Mouse (Mus musculus): ENCODE data around the gene Slc17a5.

The Slc17a5 gene

DNA sequence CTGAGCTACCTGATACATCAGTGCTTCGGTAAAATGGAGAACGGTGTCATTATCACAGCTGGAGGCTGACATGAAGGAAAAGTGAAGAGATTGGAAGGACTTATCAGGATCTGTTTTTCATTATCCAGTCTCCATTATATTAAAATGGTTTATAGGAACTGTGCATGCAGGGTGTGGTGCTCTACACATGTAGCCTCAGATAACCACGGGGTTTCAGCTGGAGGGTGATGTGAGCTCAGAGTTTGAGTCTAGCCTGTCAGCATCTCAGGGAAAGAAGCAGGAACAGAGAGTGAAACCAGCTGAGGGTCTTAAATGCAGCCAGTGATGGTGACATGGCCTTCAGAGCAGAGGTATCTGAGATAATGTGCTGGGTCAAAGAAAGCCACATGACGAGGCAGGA, 28.4 kb downstream of the Slc17a5 start:
- no peak for DNase-seq (ENCODE audit: low read depth, low spot score)

- no peak for DNase-seq (ENCODE audit: low read depth, low spot score)
Measured at GRCm38 (mm10) chr9:78558586-78559214, 29.1 kb downstream of the Slc17a5 start.

DNA sequence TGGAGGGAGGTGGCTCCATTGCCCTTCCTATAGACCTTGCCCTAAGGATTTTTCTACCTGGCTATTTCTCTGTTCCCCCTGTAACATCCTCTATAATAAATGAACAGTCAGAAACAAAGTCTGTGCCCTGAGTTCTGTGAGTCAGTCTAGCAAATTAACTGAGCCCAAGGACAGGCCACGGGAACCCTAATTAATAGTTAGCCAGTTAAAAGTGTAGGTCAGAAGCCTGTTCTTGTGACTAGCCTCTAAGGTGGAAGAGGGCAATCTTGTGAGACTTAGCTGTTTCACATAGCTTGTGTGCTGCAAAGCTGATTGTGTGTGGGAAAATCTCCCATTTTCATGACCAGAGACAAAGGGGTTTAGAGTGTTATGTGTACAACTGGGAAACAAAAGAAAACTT, 30.8 kb downstream of the Slc17a5 start:
- DNase-seq (ENCODE audit: low read depth, low spot score): no peak

- peak; percentile 71 for DNase-seq (ENCODE audit: low read depth, low spot score)
Measured at GRCm38 (mm10) chr9:78552984-78553383, 34.9 kb downstream of the Slc17a5 start.

GRCm38 (mm10) chr9:78551761-78552160, 36.1 kb downstream of the Slc17a5 start:
- DNase-seq (ENCODE audit: low read depth, low spot score): no peak

DNA sequence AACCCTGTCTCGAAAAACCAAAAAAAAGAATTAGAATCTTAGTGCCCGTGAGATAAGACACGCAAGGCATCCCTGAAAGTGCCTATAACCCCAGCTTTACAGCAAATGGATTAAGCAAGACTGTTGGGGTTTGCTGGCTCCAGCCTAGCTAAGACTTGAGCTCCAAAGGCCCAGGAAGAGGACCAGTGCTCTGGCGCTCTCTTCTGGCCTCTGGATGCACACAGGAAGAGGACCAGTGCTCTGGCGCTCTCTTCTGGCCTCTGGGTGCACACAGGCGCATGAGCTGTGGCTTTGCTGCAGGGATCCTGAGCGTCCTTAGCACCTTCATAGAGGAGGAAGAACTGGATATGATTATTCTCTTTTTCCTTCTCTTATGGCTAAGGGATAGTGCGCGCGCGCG, 40.1 kb downstream of the Slc17a5 start:
- DNase-seq (ENCODE audit: low read depth, low spot score): no peak

DNA sequence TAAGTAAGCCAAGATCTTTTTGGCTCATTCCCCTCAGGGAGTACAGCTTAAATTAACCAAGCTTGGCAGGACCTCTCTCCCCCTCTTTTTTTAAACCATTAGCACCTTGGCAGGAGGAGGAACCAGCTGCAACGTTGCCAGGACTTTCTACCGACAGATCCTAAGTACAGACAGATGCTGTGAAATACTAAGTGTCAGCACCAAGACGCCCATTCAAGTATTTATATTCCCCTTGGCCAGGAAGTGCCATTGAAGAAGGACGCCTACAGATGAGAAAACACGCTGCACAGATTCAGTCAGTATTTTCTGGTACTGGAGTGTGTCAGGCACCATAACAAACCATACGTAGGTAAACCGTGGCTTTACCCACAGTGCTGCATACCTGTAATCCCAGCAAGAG, 40.9 kb downstream of the Slc17a5 start:
- no peak for DNase-seq (ENCODE audit: low read depth, low spot score)

- no peak for DNase-seq (ENCODE audit: low read depth, low spot score)
Measured at GRCm38 (mm10) chr9:78541758-78542157, 46.1 kb downstream of the Slc17a5 start.

DNA sequence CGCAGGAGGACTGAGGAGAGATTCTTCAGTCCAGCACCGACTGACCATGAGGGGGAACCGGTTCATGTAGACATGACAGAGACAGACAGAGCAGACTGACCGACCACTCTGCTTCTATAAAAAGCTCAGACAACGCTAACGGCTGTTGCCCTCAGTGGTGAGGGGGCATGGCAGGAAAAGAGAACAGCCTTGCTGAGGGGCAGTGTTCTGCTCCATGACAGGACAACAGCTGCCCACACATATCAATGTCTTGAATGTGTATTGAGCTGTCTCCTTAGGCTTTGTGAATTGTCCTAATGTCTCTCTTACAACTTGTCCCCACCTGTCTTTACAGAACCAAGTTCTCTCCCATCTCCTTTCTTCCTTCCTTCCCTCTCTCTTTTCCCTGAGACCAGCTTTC, 49.4 kb downstream of the Slc17a5 start:
- DNase-seq (ENCODE audit: low read depth, low spot score): no peak

DNA sequence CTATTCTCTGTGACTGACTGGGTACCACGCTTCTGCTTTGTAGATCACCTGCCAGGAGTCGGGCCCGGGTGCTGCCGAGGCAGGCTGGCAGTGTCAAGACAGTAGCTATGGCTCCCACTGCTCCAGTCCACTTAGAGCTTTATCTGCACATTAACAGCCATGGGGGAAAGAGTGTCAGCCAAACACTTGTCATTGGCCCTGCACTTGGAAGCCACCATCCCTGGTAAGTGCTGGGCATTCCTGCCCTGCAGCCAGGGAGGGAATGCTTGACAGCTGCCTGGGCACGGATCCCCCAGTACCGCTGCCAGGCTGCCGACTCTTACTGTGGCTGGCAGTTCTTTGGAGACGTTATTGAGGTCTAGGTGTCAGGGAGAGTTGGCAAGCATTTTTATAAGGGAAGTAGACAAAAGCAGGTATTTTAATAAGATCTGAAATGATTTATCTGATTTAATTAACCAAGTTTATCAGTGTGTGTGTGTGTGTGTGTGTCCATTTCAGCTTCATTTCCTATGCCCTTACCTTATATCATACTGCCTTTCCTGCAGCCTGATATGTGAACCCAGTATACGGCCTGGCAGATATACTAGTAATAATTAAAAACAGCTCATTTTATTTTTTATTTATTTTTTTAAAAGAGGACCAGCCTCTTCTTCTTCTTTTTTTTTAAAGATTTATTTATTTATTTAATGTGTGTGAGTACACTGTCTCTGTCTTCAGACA, 50.5 kb downstream of the Slc17a5 start:
- DNase-seq (ENCODE audit: low read depth, low spot score): no peak

DNA sequence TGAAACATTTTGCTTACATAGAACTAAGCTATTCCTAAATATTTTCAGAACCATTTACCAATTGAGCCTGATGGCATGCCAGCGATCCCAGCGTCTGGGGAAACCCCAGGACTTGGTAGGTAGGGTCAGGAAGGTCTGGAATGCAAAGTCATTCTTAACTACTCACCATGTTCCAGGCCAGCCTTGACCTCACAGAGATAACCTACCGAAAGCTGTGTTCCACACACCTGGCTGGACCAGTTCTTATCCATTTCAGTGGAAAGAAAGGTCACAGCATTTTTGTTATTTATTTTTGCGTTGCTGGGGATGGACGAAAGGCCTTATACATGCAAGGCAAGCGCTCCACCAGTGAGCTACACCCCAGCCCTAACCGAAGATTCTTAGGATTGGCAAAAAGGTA, 53.2 kb downstream of the Slc17a5 start:
- DNase-seq (ENCODE audit: low read depth, low spot score): no peak

DNA sequence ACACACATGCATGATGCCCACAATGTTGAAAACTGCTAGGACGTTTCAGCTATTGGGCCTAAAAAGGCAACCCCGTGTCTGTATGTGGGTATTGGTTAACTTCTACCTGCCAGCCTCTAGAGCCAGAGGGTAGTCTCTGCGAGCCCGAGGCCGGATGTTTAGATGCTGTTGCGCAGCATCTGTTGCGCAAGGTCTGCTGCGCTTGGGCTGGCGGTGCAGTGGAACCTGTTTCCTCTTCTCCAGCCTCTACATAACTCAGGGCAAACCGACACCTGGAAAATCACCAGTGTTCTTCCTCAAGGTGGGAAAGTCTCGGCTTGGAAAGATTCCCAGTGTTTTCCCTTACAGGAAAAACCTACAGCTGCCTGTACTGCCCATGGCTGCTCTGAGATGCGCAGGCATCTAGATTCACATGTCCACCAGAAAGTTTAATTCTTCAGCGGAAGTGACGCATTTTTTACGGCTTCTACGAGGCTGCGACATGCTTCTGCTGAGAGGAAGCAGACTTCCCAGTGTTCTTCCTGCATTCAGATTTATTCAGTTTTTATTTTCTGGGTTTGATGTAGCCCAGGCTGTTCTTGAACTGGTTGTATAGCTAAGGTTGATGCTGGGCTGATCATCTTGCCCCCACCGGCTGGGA, 54.4 kb downstream of the Slc17a5 start:
- no peak for DNase-seq (ENCODE audit: low read depth, low spot score)

DNA sequence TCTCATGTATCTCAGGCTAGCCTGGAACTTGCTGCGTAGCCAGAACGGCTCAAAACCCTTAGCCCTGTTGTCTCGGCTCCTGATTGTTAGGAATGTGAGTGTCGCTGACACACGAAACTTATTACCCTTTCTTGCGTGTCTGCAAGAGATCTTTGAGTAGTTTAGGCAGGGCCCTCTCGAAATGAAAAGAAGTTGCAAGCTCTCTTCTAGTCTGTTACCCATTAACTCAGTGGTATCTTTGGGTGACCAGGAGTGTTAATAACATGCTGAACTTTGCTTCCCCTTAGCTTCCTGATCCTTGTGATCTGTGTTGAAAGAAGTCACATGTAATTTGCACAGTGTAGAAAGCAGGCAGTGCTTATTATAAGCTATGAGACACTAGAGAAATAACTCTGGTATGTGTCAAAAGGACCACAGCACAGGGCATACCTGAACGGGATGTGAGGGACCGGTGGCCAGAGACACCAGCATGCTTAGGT, 55.5 kb downstream of the Slc17a5 start:
- no peak for DNase-seq (ENCODE audit: low read depth, low spot score)

GRCm38 (mm10) chr9:78531816-78532215, 56.0 kb downstream of the Slc17a5 start:
- DNase-seq (ENCODE audit: low read depth, low spot score): no peak

- peak; percentile 84 for DNase-seq (ENCODE audit: low read depth, low spot score)
Measured at GRCm38 (mm10) chr9:78527767-78528381, 60.0 kb downstream of the Slc17a5 start.

- DNase-seq (ENCODE audit: low read depth, low spot score): peak; percentile 85
Measured at GRCm38 (mm10) chr9:78527301-78527761, 60.5 kb downstream of the Slc17a5 start.

DNA sequence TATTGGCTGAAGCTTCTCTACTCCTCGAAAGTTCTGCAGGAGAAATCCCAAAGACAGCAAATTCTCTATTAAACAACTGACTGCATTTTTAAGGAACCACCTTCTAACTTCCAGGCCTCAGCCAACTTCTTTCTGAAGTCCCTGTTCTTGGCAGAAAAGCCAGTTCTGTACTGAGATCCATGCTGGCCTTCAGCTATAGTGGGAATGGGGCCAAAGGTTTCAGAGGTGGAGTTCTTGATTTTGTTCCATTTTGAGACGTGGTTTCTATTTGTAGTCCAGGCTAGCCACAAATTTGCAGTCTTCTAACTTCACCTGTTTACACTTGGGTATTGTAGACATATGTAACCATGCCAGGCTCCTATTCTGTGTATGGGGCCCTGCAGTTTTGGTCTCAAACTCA, 61.6 kb downstream of the Slc17a5 start:
- DNase-seq (ENCODE audit: low read depth, low spot score): no peak

DNA sequence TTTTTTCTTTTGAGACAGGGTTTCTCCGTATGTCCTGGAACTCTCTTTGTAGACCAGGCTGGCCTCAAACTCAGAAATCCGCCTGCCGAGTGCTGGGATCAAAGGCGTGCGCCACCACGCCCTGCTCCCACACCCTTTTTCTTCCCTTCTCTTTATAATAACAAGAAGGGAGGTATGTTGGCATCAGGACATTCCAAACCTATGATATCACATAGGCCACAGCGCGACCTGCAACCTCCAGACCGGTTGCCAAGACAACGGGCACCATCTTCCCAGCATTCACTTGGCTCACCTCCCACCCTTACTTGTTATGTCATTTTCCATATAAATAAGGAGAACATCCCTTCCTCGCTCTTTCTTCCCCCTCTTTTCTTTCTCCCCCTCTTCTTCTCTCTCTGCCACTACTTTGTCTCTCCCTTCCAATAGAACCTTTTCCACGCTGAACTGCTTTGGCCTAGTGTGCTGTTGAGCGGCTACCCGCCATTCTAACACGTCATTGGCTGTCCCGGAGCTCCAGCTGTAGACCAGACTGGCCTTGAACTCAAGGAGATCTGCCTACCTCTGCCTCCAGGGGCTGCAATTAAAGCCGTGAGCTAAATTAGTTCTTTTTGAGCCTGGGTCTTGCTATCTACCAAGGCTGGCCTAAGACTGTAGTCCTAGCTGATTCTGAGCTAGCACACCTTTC, 62.2 kb downstream of the Slc17a5 start:
- DNase-seq (ENCODE audit: low read depth, low spot score): no peak

GRCm38 (mm10) chr9:78521689-78522088, 66.2 kb downstream of the Slc17a5 start:
- DNase-seq (ENCODE audit: low read depth, low spot score): peak; percentile 46

GRCm38 (mm10) chr9:78520780-78521601, 66.8 kb downstream of the Slc17a5 start:
- DNase-seq (ENCODE audit: low read depth, low spot score): peak; percentile 67
